34 mouse cellular contexts compared by ENCODE assay signal in genomic region chr17:71950968-71951367, GRCm38 (mm10).
"Had no signal": no experiment of that assay in that cellular context is flagged by ENCODE, and none has a peak within 500 bp of the region (broad histone marks: within the 10 kb centered on the region; RNA-seq: fewer than 3 reads in every experiment).

No protein-coding gene starts in this region.

- H3K4me3 ChIP-seq: heart, embryonic 10.5 days; heart, embryonic 12.5 days; heart, embryonic 13.5 days; heart, embryonic 15.5 days; hindbrain, embryonic 10.5 days; hindbrain, embryonic 12.5 days; hindbrain, embryonic 13.5 days; hindbrain, embryonic 15.5 days; intestine, embryonic 15.5 days; kidney, embryonic 15.5 days; layer of hippocampus, adult 2 months had no signal

- H3K4me2 ChIP-seq: heart, embryonic 11.5 days; heart, embryonic 12.5 days; heart, embryonic 13.5 days; heart, embryonic 15.5 days; hindbrain, embryonic 12.5 days; hindbrain, embryonic 13.5 days; hindbrain, embryonic 14.5 days; hindbrain, embryonic 15.5 days; intestine, embryonic 15.5 days; kidney, embryonic 15.5 days had no signal

- H3K27ac ChIP-seq: heart, embryonic 10.5 days; heart, embryonic 13.5 days; heart, embryonic 15.5 days; hindbrain, embryonic 10.5 days; hindbrain, embryonic 12.5 days; hindbrain, embryonic 13.5 days; hindbrain, embryonic 14.5 days; hindbrain, embryonic 15.5 days; hindbrain, postnatal 0 days; intestine, embryonic 15.5 days; kidney, embryonic 15.5 days; kidney, postnatal 0 days; layer of hippocampus, adult 2 months had no signal

- H3K9me3 ChIP-seq: heart, embryonic 10.5 days; heart, embryonic 12.5 days; heart, embryonic 13.5 days; heart, embryonic 15.5 days; hindbrain, embryonic 10.5 days; hindbrain, embryonic 12.5 days; hindbrain, embryonic 13.5 days; hindbrain, embryonic 15.5 days; intestine, embryonic 15.5 days; kidney, embryonic 15.5 days had no signal

- H3K9ac ChIP-seq: heart, embryonic 12.5 days; heart, embryonic 13.5 days; heart, embryonic 15.5 days; hindbrain, embryonic 12.5 days; hindbrain, embryonic 13.5 days; hindbrain, embryonic 14.5 days; hindbrain, embryonic 15.5 days; intestine, embryonic 15.5 days; kidney, embryonic 15.5 days had no signal

- H3K4me1 ChIP-seq: heart, embryonic 12.5 days; heart, embryonic 13.5 days; heart, embryonic 15.5 days; intestine, embryonic 15.5 days had no signal

- H3K36me3 ChIP-seq: heart, embryonic 10.5 days; heart, embryonic 12.5 days; heart, embryonic 13.5 days; heart, embryonic 15.5 days; hindbrain, embryonic 10.5 days; hindbrain, embryonic 12.5 days; hindbrain, embryonic 13.5 days; hindbrain, embryonic 15.5 days; intestine, embryonic 15.5 days; kidney, embryonic 15.5 days had no signal

- H3K27me3 ChIP-seq: hindbrain, embryonic 15.5 days; intestine, embryonic 15.5 days; kidney, embryonic 15.5 days had no signal

- ATAC-seq: hindbrain, embryonic 16.5 days; hindbrain, postnatal 0 days; inflammation-experienced regulatory T-cells, adult 6 months; intestine, embryonic 15.5 days; intestine, embryonic 16.5 days; intestine, postnatal 0 days had no signal

- DNase-seq: heart, postnatal 10 days; heart, postnatal 36 days; heart, postnatal 4 days; kidney, adult 11 months; kidney, adult 18-20 months; kidney, adult 2 months; kidney, adult 8-10 months; kidney, adult 9 months; kidney, postnatal 10 days; kidney, postnatal 14 days; kidney, postnatal 25 days; kidney, postnatal 36 days; kidney, postnatal 4 days; layer of hippocampus, adult 9-11 months; layer of hippocampus, postnatal 36 days had no signal
